In the genomic region with DNA sequence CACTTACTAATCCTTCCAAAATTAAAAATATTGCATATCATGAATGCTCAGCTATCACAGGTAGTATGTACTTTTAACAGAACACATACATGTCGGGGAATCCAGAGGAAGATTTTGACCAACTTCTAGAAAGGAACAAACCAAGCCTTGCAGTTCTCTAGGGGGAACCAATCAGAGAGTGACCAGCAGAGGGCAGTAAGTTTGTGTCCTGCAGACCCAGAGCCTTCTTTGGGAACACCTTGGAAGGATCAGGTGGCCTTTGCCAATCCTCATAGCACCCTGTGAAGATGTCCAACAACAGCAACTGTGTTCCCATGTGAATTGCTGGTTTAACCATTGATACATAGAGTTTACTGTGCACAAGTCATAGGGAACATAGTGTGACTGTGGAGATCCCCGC, we compare ENCODE assay signal across 14 mouse cellular contexts. TPM values are rescaled to one million over a fixed set of nuclear protein-coding genes. Genes with fewer than 3 reads are reported as not detected.
A peak's percentile ranks its signal among the peaks of the same experiment; 100 is the strongest.
DNase-seq lines count a peak whose midpoint lies in the region; ATAC-seq and TF ChIP-seq lines count a peak whose summit lies in the region.
"Had no signal": no experiment of that assay in that cellular context is flagged by ENCODE, and none has a peak within 500 bp of the region (broad histone marks: within the 10 kb centered on the region; RNA-seq: fewer than 3 reads in every experiment).

No protein-coding gene starts in this region.

- dilution Hi-C loops in CH12.LX (cut with MboI; ENCODE audit: extremely low pct_ligation_motif_present, extremely low pct_unique_long_range_greater_than_20kb, low sequenced_read_pairs), result no loop called here

- TF ChIP-seq POLR2A in CH12.LX (IDR thresholded peaks at IDR 0.05; ENCODE audit: low read depth, low read length), result no peak

- H3K79me2 ChIP-seq in CH12.LX (replicated peaks; ENCODE audit: control insufficient read depth, extremely low read depth, insufficient read depth, poor library complexity, severe bottlenecking), result no peaks in the 10 kb centered on the region

- H3K27me3 ChIP-seq in forebrain, postnatal 0 days (ENCODE audit: insufficient read depth, low read length), result no peaks in the 10 kb centered on the region
- no peaks in the 10 kb centered on the region for H3K27me3 ChIP-seq in forebrain, embryonic 12.5 days
- H3K27me3 ChIP-seq in liver, postnatal 0 days (ENCODE audit: insufficient read depth, low read length), result no peaks in the 10 kb centered on the region
- no peaks in the 10 kb centered on the region for H3K27me3 ChIP-seq in liver, embryonic 11.5 days (replicated peaks; ENCODE audit: control insufficient read depth, insufficient read depth, low read length)
- H3K27me3 ChIP-seq in CH12.LX (replicated peaks), result peaks cover 22% of the 10 kb centered on the region
- H3K27me3 ChIP-seq: heart, embryonic 13.5 days; hindbrain, embryonic 13.5 days; limb, embryonic 13.5 days had no signal

- no peaks in the 10 kb centered on the region for H3K4me1 ChIP-seq in forebrain, postnatal 0 days (ENCODE audit: insufficient read depth)
- no peaks in the 10 kb centered on the region for H3K4me1 ChIP-seq in forebrain, embryonic 12.5 days
- H3K4me1 ChIP-seq in liver, postnatal 0 days (ENCODE audit: insufficient read depth), result no peaks in the 10 kb centered on the region
- H3K4me1 ChIP-seq in liver, embryonic 11.5 days (replicated peaks; ENCODE audit: control insufficient read depth, insufficient read depth, low read length), result no peaks in the 10 kb centered on the region
- no peaks in the 10 kb centered on the region for H3K4me1 ChIP-seq in CH12.LX (ENCODE audit: control insufficient read depth in 1 of 2, insufficient read depth in 2 of 2)
- H3K4me1 ChIP-seq: heart, embryonic 13.5 days; hindbrain, embryonic 13.5 days; limb, embryonic 13.5 days had no signal

- H3K4me2 ChIP-seq in forebrain, postnatal 0 days (ENCODE audit: low read depth), result no peak overlapping the region
- H3K4me2 ChIP-seq in forebrain, embryonic 12.5 days, result no peak overlapping the region
- H3K4me2 ChIP-seq in liver, postnatal 0 days (ENCODE audit: low read depth, low read length), result no peak overlapping the region
- H3K4me2 ChIP-seq in liver, embryonic 11.5 days, result no peak overlapping the region
- no peak overlapping the region for H3K4me2 ChIP-seq in CH12.LX (ENCODE audit: insufficient read depth, low read depth, poor library complexity, severe bottlenecking)
- H3K4me2 ChIP-seq: heart, embryonic 13.5 days; hindbrain, embryonic 13.5 days; limb, embryonic 13.5 days had no signal

- H3K9me3 ChIP-seq in forebrain, postnatal 0 days (ENCODE audit: low read length), result no peaks in the 10 kb centered on the region
- no peaks in the 10 kb centered on the region for H3K9me3 ChIP-seq in forebrain, embryonic 12.5 days
- H3K9me3 ChIP-seq in liver, postnatal 0 days (ENCODE audit: low read length), result no peaks in the 10 kb centered on the region
- no peaks in the 10 kb centered on the region for H3K9me3 ChIP-seq in liver, embryonic 11.5 days (ENCODE audit: control insufficient read depth, low read length)
- no peaks in the 10 kb centered on the region for H3K9me3 ChIP-seq in CH12.LX (replicated peaks; ENCODE audit: low read length)
- H3K9me3 ChIP-seq: heart, embryonic 13.5 days; hindbrain, embryonic 13.5 days; limb, embryonic 13.5 days had no signal

- TF ChIP-seq RAD21 in CH12.LX (IDR thresholded peaks at IDR 0.05; ENCODE audit: low read depth, low read length), result no peak; the same call in 1 of the 2 replicates

- H3K9ac ChIP-seq in forebrain, postnatal 0 days, result no peak overlapping the region
- H3K9ac ChIP-seq in forebrain, embryonic 12.5 days, result no peak overlapping the region
- no peak overlapping the region for H3K9ac ChIP-seq in liver, postnatal 0 days (replicated peaks)
- H3K9ac ChIP-seq in liver, embryonic 11.5 days (ENCODE audit: low read depth, low read length), result no peak overlapping the region
- no peak overlapping the region for H3K9ac ChIP-seq in CH12.LX (ENCODE audit: insufficient read depth, low read depth)
- H3K9ac ChIP-seq: heart, embryonic 13.5 days; hindbrain, embryonic 13.5 days; limb, embryonic 13.5 days had no signal

- 87% methylated on average over 2 of the region's 2 CpGs for WGBS in forebrain, postnatal 0 days
- 83% methylated on average over 2 of the region's 2 CpGs for WGBS in forebrain, embryonic 12.5 days
- 65% methylated on average over 2 of the region's 2 CpGs for WGBS in liver, postnatal 0 days (ENCODE audit: insufficient replicate concordance)
- 77% methylated on average over 2 of the region's 2 CpGs for WGBS in liver, embryonic 11.5 days

- in situ Hi-C loops in CH12.LX (cut with MboI; ENCODE audit: low pct_ligation_motif_present, low pct_unique_long_range_greater_than_20kb, low sequenced_read_pairs), result no loop called here

- no peak for ATAC-seq in forebrain, postnatal 0 days
- ATAC-seq in forebrain, embryonic 12.5 days (ENCODE audit: low FRiP score), result no peak
- no peak for ATAC-seq in liver, postnatal 0 days
- no peak for ATAC-seq in liver, embryonic 11.5 days (replicated peaks; ENCODE audit: low FRiP score)
- ATAC-seq: CD4-positive, CD25-positive, alpha-beta regulatory T cell, adult 4 months had no signal

- peak; percentile 21; the same call in 1 of the 2 replicates for TF ChIP-seq CTCF in forebrain, postnatal 0 days (IDR thresholded peaks at IDR 0.05; ENCODE audit: low read depth)
- TF ChIP-seq CTCF in liver, postnatal 0 days (IDR thresholded peaks at IDR 0.05; ENCODE audit: low read depth), result peak; percentile 22; the same call in 1 of the 2 replicates
- peak; percentile 14 to 49; a peak in 2 of 4 replicates for TF ChIP-seq CTCF in CH12.LX (conservative IDR thresholded peaks at IDR 0.05 in 1 of 2, IDR thresholded peaks at IDR 0.05 in 1 of 2; ENCODE audit: low read depth in 2 of 2, low read length in 2 of 2)

- no peak overlapping the region for H3K27ac ChIP-seq in forebrain, postnatal 0 days (ENCODE audit: low read depth, low read length)
- H3K27ac ChIP-seq in forebrain, embryonic 12.5 days, result no peak overlapping the region
- no peak overlapping the region for H3K27ac ChIP-seq in liver, postnatal 0 days (ENCODE audit: low read depth)
- no peak overlapping the region for H3K27ac ChIP-seq in liver, embryonic 11.5 days (ENCODE audit: low read depth, low read length)
- H3K27ac ChIP-seq in CH12.LX (ENCODE audit: insufficient read depth, low read depth), result no peak overlapping the region
- H3K27ac ChIP-seq: heart, embryonic 13.5 days; hindbrain, embryonic 13.5 days; limb, embryonic 13.5 days had no signal

- H3K4me3 ChIP-seq in forebrain, postnatal 0 days (ENCODE audit: low read depth, low read length), result no peak overlapping the region
- H3K4me3 ChIP-seq in forebrain, embryonic 12.5 days (replicated peaks), result no peak overlapping the region
- H3K4me3 ChIP-seq in liver, postnatal 0 days (ENCODE audit: low read depth, low read length), result no peak overlapping the region
- H3K4me3 ChIP-seq in liver, embryonic 11.5 days (ENCODE audit: low read depth, low read length), result no peak overlapping the region
- no peak overlapping the region for H3K4me3 ChIP-seq in CH12.LX (replicated peaks in 1 of 3; ENCODE audit: low read depth in 2 of 3, low read length in 2 of 3, poor library complexity in 1 of 3)
- H3K4me3 ChIP-seq: heart, embryonic 13.5 days; hindbrain, embryonic 13.5 days; limb, embryonic 13.5 days had no signal

- no peaks in the 10 kb centered on the region for H3K36me3 ChIP-seq in forebrain, postnatal 0 days (ENCODE audit: insufficient read depth)
- no peaks in the 10 kb centered on the region for H3K36me3 ChIP-seq in forebrain, embryonic 12.5 days (replicated peaks)
- no peaks in the 10 kb centered on the region for H3K36me3 ChIP-seq in liver, postnatal 0 days (replicated peaks; ENCODE audit: insufficient read depth, low read length)
- no peaks in the 10 kb centered on the region for H3K36me3 ChIP-seq in liver, embryonic 11.5 days (ENCODE audit: control insufficient read depth, insufficient read depth, low read length)
- H3K36me3 ChIP-seq in CH12.LX (replicated peaks in 1 of 2; ENCODE audit: control insufficient read depth in 1 of 2, insufficient read depth in 1 of 2, low read length in 1 of 2), result no peaks in the 10 kb centered on the region
- H3K36me3 ChIP-seq: heart, embryonic 13.5 days; hindbrain, embryonic 13.5 days; limb, embryonic 13.5 days had no signal

- no peak for TF ChIP-seq EP300 in liver, postnatal 0 days (IDR thresholded peaks at IDR 0.05; ENCODE audit: low read depth)
- no peak for TF ChIP-seq EP300 in CH12.LX (IDR thresholded peaks at IDR 0.05; ENCODE audit: low read length)

- no peak for DNase-seq in forebrain, postnatal 0 days
- no peak for DNase-seq in liver, postnatal 0 days
- no peak for DNase-seq in liver, embryonic 11.5 days (ENCODE audit: low spot score)
- DNase-seq in CH12.LX (ENCODE audit: extremely low read depth), result no peak
- DNase-seq in brain, adult 2 months (ENCODE audit: low read depth, low spot score), result peak; percentile 1
- no peak for DNase-seq in right cerebral cortex, postnatal 14 days
- DNase-seq: kidney, adult 8-10 months; layer of hippocampus, postnatal 36 days had no signal

TF ChIP-seq in CH12.LX, 34 proteins besides CTCF, POLR2A, EP300 and RAD21:
- TF ChIP-seq JUND (conservative IDR thresholded peaks at IDR 0.05; ENCODE audit: low read depth, low read length) (no peak), TBP (conservative IDR thresholded peaks at IDR 0.05; ENCODE audit: low read depth, low read length) (no peak), SIN3A (IDR thresholded peaks at IDR 0.05; ENCODE audit: low read length) (no peak), CHD1 (IDR thresholded peaks at IDR 0.05; ENCODE audit: low read depth, low read length) (no peak), POLR2AphosphoS2 (IDR thresholded peaks at IDR 0.05; ENCODE audit: low read depth, low read length) (no peak), RCOR1 (conservative IDR thresholded peaks at IDR 0.05; ENCODE audit: low read depth, low read length) (no peak), MAX (IDR thresholded peaks at IDR 0.05; ENCODE audit: low read length) (no peak), USF2 (conservative IDR thresholded peaks at IDR 0.05; ENCODE audit: low read depth, low read length) (no peak), E2F4 (IDR thresholded peaks at IDR 0.05; ENCODE audit: insufficient replicate concordance, low read depth, low read length) (no peak), NELFE (IDR thresholded peaks at IDR 0.05; ENCODE audit: low read depth, low read length) (no peak), USF1 (IDR thresholded peaks at IDR 0.05; ENCODE audit: low read depth, low read length) (no peak)

RNA-seq across cellular contexts. Expression of gene Dmbt1, which starts 30.7 kb away (rescaled TPM):
- total RNA-seq in forebrain, postnatal 0 days (2014; rRNA removed), result not detected in 2 replicates
- polyA plus RNA-seq in forebrain, postnatal 0 days (2015; fragmentation: Nextera tagmentation; extraction: Ambion mirVana), result not detected in 2 replicates
- polyA plus RNA-seq in forebrain, embryonic 12.5 days (2016; fragmentation: Nextera tagmentation; extraction: Ambion mirVana), result not detected in 2 replicates
- polyA plus RNA-seq in liver, postnatal 0 days (2015; fragmentation: Nextera tagmentation; extraction: Ambion mirVana), result 0.27 and 1.2 TPM in 2 replicates
- polyA plus RNA-seq in liver, embryonic 11.5 days (2014; fragmentation: Nextera tagmentation; extraction: Ambion mirVana), result not detected in 2 replicates
- total RNA-seq in CH12.LX (2012; rRNA removed) (not detected in 2 replicates), CH12.LX (2014; rRNA removed) (not detected in 2 replicates)
- not detected in 2 replicates for polyA plus RNA-seq in CH12.LX (2012; ENCODE audit: insufficient read length, low read depth)
- total RNA-seq: layer of hippocampus, postnatal 36 days; megakaryocyte progenitor cell, adult 5-6 weeks had no signal
- polyA plus RNA-seq: CD4-positive, CD25-positive, alpha-beta regulatory T cell, adult 4 months; heart, embryonic 13.5 days; hindbrain, embryonic 13.5 days had no signal
